Mouse (Mus musculus): ENCODE results near the gene Drd3. TPM values are rescaled to one million over a fixed set of nuclear protein-coding genes. Genes with fewer than 3 reads are reported as not detected.

The Drd3 gene
- not detected for total RNA-seq (2018; cell fraction: chromatin; rRNA removed)
- total RNA-seq (2018; cell fraction: cytosol; rRNA removed), result not detected
- not detected for total RNA-seq (2018; cell fraction: nucleus; rRNA removed)
- polyA plus RNA-seq (2018), result not detected in 3 replicates

- WGBS (ENCODE audit: missing documents), result 21% methylated on average over 7 of the region's 7 CpGs
- no peaks in the 10 kb centered on the region for H3K79me2 ChIP-seq (ENCODE audit: inconsistent target)
- no peak within 1 kb of the TSS for H3K27ac ChIP-seq
- H3K4me3 ChIP-seq (ENCODE audit: inconsistent target), result no peak within 1 kb of the TSS
- H3K36me3 ChIP-seq (ENCODE audit: inconsistent target), result no peaks in the 10 kb centered on the region
These were observed at the start of gene Drd3 for GRCm38 (mm10) chr16:43753751-43754150. Gene Drd3, plus strand, starts transcription at chr16:43754026.

GRCm38 (mm10) chr16:43708335-43709061 lies 45.3 kb upstream of the Drd3 start:
- WGBS (ENCODE audit: missing documents), result 79% methylated on average over 13 of the region's 13 CpGs
- no peaks in the 10 kb centered on the region for H3K36me3 ChIP-seq (ENCODE audit: inconsistent target)
- no peak overlapping the region for H3K4me3 ChIP-seq (ENCODE audit: inconsistent target)
- no peak overlapping the region for H3K27ac ChIP-seq
- no peaks in the 10 kb centered on the region for H3K79me2 ChIP-seq (ENCODE audit: inconsistent target)

GRCm38 (mm10) chr16:43709062-43709413 lies 44.8 kb upstream of the Drd3 start:
- Histone ChIP-seq H3K27ac (no peak overlapping the region), H3K79me2 (ENCODE audit: inconsistent target) (no peaks in the 10 kb centered on the region), H3K36me3 (ENCODE audit: inconsistent target) (no peaks in the 10 kb centered on the region), H3K4me3 (ENCODE audit: inconsistent target) (no peak overlapping the region)
- 93% methylated on average over 14 of the region's 15 CpGs for WGBS (ENCODE audit: missing documents)

- H3K27ac ChIP-seq, result no peak overlapping the region
- 30% methylated on average over 9 of the region's 9 CpGs for WGBS (ENCODE audit: missing documents)
- H3K36me3 ChIP-seq (ENCODE audit: inconsistent target), result no peaks in the 10 kb centered on the region
- H3K4me3 ChIP-seq (ENCODE audit: inconsistent target), result peak overlapping the region; percentile 3; the same call in 1 of the 2 replicates
- no peaks in the 10 kb centered on the region for H3K79me2 ChIP-seq (ENCODE audit: inconsistent target)
These were observed 44.2 kb upstream of the Drd3 start for GRCm38 (mm10) chr16:43709432-43710133.

GRCm38 (mm10) chr16:43710134-43710475 lies 43.7 kb upstream of the Drd3 start:
- H3K4me3 ChIP-seq (ENCODE audit: inconsistent target), result no peak overlapping the region

GRCm38 (mm10) chr16:43710651-43711050 lies 43.2 kb upstream of the Drd3 start:
- H3K4me3 ChIP-seq (ENCODE audit: inconsistent target), result no peak overlapping the region
- H3K79me2 ChIP-seq (ENCODE audit: inconsistent target), result no peaks in the 10 kb centered on the region
- no peaks in the 10 kb centered on the region for H3K36me3 ChIP-seq (ENCODE audit: inconsistent target)
- WGBS (ENCODE audit: missing documents), result 89% methylated on average over 11 of the region's 11 CpGs
- no peak overlapping the region for H3K27ac ChIP-seq

More at GRCm38 (mm10) chr16:43710134-43710475, 43.7 kb upstream of the Drd3 start:
- 47% methylated on average over 6 of the region's 6 CpGs for WGBS (ENCODE audit: missing documents)
- Histone ChIP-seq H3K36me3 (ENCODE audit: inconsistent target) (no peaks in the 10 kb centered on the region), H3K27ac (no peak overlapping the region), H3K79me2 (ENCODE audit: inconsistent target) (no peaks in the 10 kb centered on the region)

- no peak overlapping the region for H3K4me3 ChIP-seq (ENCODE audit: inconsistent target)
- WGBS (ENCODE audit: missing documents), result 91% methylated on average over 7 of the region's 7 CpGs
These were observed 42.5 kb upstream of the Drd3 start for GRCm38 (mm10) chr16:43711361-43711760.

GRCm38 (mm10) chr16:43724444-43724843 lies 29.4 kb upstream of the Drd3 start:
- Histone ChIP-seq H3K36me3 (ENCODE audit: inconsistent target) (no peaks in the 10 kb centered on the region), H3K79me2 (ENCODE audit: inconsistent target) (no peaks in the 10 kb centered on the region), H3K4me3 (ENCODE audit: inconsistent target) (no peak overlapping the region), H3K27ac (no peak overlapping the region)
- WGBS (ENCODE audit: missing documents), result 92% methylated on average over 3 of the region's 3 CpGs

More at GRCm38 (mm10) chr16:43711361-43711760, 42.5 kb upstream of the Drd3 start:
- Histone ChIP-seq H3K79me2 (ENCODE audit: inconsistent target) (no peaks in the 10 kb centered on the region), H3K27ac (no peak overlapping the region), H3K36me3 (ENCODE audit: inconsistent target) (no peaks in the 10 kb centered on the region)

GRCm38 (mm10) chr16:43729506-43730221 lies 24.2 kb upstream of the Drd3 start:
- Histone ChIP-seq H3K27ac (no peak overlapping the region), H3K79me2 (ENCODE audit: inconsistent target) (no peaks in the 10 kb centered on the region), H3K4me3 (ENCODE audit: inconsistent target) (no peak overlapping the region), H3K36me3 (ENCODE audit: inconsistent target) (no peaks in the 10 kb centered on the region)
- WGBS (ENCODE audit: missing documents), result 90% methylated on average over 8 of the region's 8 CpGs

GRCm38 (mm10) chr16:43730281-43730680 lies 23.5 kb upstream of the Drd3 start:
- 83% methylated on average over 4 of the region's 4 CpGs for WGBS (ENCODE audit: missing documents)
- H3K79me2 ChIP-seq (ENCODE audit: inconsistent target), result no peaks in the 10 kb centered on the region
- H3K36me3 ChIP-seq (ENCODE audit: inconsistent target), result no peaks in the 10 kb centered on the region
- no peak overlapping the region for H3K27ac ChIP-seq
- H3K4me3 ChIP-seq (ENCODE audit: inconsistent target), result no peak overlapping the region

GRCm38 (mm10) chr16:43732496-43732895 lies 21.3 kb upstream of the Drd3 start:
- Histone ChIP-seq H3K36me3 (ENCODE audit: inconsistent target) (no peaks in the 10 kb centered on the region), H3K79me2 (ENCODE audit: inconsistent target) (no peaks in the 10 kb centered on the region), H3K4me3 (ENCODE audit: inconsistent target) (no peak overlapping the region), H3K27ac (no peak overlapping the region)
- 96% methylated on average over 9 of the region's 10 CpGs for WGBS (ENCODE audit: missing documents)

- Histone ChIP-seq H3K4me3 (ENCODE audit: inconsistent target) (no peak overlapping the region), H3K27ac (no peak overlapping the region), H3K36me3 (ENCODE audit: inconsistent target) (no peaks in the 10 kb centered on the region), H3K79me2 (ENCODE audit: inconsistent target) (no peaks in the 10 kb centered on the region)
- 94% methylated on average over 5 of the region's 5 CpGs for WGBS (ENCODE audit: missing documents)
These were observed 20.9 kb upstream of the Drd3 start for GRCm38 (mm10) chr16:43732900-43733299.

- 84% methylated on average over 4 of the region's 4 CpGs for WGBS (ENCODE audit: missing documents)
- no peaks in the 10 kb centered on the region for H3K79me2 ChIP-seq (ENCODE audit: inconsistent target)
- no peak overlapping the region for H3K27ac ChIP-seq
- no peaks in the 10 kb centered on the region for H3K36me3 ChIP-seq (ENCODE audit: inconsistent target)
- H3K4me3 ChIP-seq (ENCODE audit: inconsistent target), result no peak overlapping the region
These were observed 15.9 kb upstream of the Drd3 start for GRCm38 (mm10) chr16:43737933-43738332.

GRCm38 (mm10) chr16:43740936-43741335 lies 12.9 kb upstream of the Drd3 start:
- no peaks in the 10 kb centered on the region for H3K36me3 ChIP-seq (ENCODE audit: inconsistent target)
- no peak overlapping the region for H3K4me3 ChIP-seq (ENCODE audit: inconsistent target)
- no peaks in the 10 kb centered on the region for H3K79me2 ChIP-seq (ENCODE audit: inconsistent target)
- 82% methylated on average over 2 of the region's 2 CpGs for WGBS (ENCODE audit: missing documents)
- H3K27ac ChIP-seq, result no peak overlapping the region

- Histone ChIP-seq H3K27ac (no peak overlapping the region), H3K79me2 (ENCODE audit: inconsistent target) (no peaks in the 10 kb centered on the region)
- 88% methylated on average over 2 of the region's 2 CpGs for WGBS (ENCODE audit: missing documents)
These were observed 5.4 kb upstream of the Drd3 start for GRCm38 (mm10) chr16:43748424-43748823.

More at GRCm38 (mm10) chr16:43748424-43748823, 5.4 kb upstream of the Drd3 start:
- no peaks in the 10 kb centered on the region for H3K36me3 ChIP-seq (ENCODE audit: inconsistent target)
- no peak overlapping the region for H3K4me3 ChIP-seq (ENCODE audit: inconsistent target)
